Mouse (Mus musculus) E14TG2a.4 (cell line): ENCODE measurements around the gene 1700037H04Rik.

Experiments
- CTCF ChIP-seq: conservative IDR thresholded peaks from 2 replicates; pipeline ENCODE4 v1.5.1; 2014; ENCODE audit warnings: low read length
- POU5F1 ChIP-seq: IDR thresholded peaks from 2 replicates; pipeline ENCODE4 v1.6.1; 2014; ENCODE audit warnings: low read length, borderline replicate concordance

DNA sequence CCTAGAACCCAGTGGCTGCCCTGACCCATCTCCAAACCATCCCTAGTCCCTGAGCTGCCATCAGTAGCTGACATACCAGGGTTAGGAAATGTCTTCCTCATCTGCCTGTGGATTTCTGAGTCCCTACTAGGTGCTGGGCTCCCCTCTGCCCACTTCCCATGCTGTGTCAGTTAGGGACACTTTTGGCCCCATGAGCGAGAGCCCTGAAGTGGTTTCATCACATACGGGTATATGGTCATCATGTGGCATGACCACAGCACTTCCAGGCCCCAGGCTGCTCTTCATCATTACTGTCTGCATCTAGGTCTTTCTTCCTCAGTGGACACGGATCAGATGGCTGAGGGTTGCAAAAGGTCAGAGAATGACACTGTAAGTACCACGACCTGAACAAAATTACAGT is 46.9 kb upstream of the 1700037H04Rik start, which contains the start of gene Ap5s1:
- no peak for TF ChIP-seq CTCF
- TF ChIP-seq POU5F1, result no peak
